Mouse (Mus musculus) testis, adult 2 months (tissue): ENCODE measurements around the gene Prr3. TPM values are rescaled to one million over a fixed set of nuclear protein-coding genes. Genes with fewer than 3 reads are reported as not detected.

Source experiments
- H3K27ac ChIP-seq: fragments of 200-500 bp; 2 replicates; pipeline ENCODE4 v1.5.1; 2012; ENCODE audit warnings: low read depth, low read length; ENCODE audit not compliant: control insufficient read depth, insufficient read depth
- H3K27me3 ChIP-seq: fragments of 200-500 bp; 2 replicates; pipeline ENCODE4 v1.6.1; 2012; ENCODE audit warnings: mild to moderate bottlenecking, low read length, moderate library complexity; ENCODE audit not compliant: control insufficient read depth, insufficient read depth
- H3K36me3 ChIP-seq: fragments of 200-500 bp; 2 replicates; pipeline ENCODE4 v1.6.1; 2012; ENCODE audit warnings: mild to moderate bottlenecking, low read length; ENCODE audit not compliant: control insufficient read depth, insufficient read depth
- H3K4me1 ChIP-seq: fragments of 200-500 bp; 2 replicates; pipeline ENCODE4 v1.6.1; 2012; ENCODE audit warnings: low read length; ENCODE audit not compliant: control insufficient read depth, insufficient read depth
- H3K4me3 ChIP-seq: fragments of 200-500 bp; 2 replicates; pipeline ENCODE4 v1.5.1; 2012; ENCODE audit warnings: low read depth, mild to moderate bottlenecking, low read length, moderate library complexity, mixed read lengths; ENCODE audit not compliant: control insufficient read depth
- CTCF ChIP-seq: fragments of 200-500 bp; IDR thresholded peaks from 2 replicates; pipeline ENCODE4 v1.5.1; 2012; ENCODE audit warnings: low read depth, mild to moderate bottlenecking, inconsistent platforms, low read length, moderate library complexity; ENCODE audit not compliant: control insufficient read depth, insufficient read depth, insufficient replicate concordance
- POLR2A ChIP-seq: fragments of 200-500 bp; IDR thresholded peaks from 2 replicates; pipeline ENCODE4 v1.6.1; 2012; ENCODE audit warnings: low read depth, mild to moderate bottlenecking, inconsistent platforms, low read length, moderate library complexity; ENCODE audit not compliant: control insufficient read depth
- polyA plus RNA-seq: library from polyadenylated mRNA; depleted of rRNA; stranded (reverse); fragments of >200 nt; gene quantifications from 2 replicates; pipeline ENCODE4 v1.2.3, GENCODE M21; 2012

Prr3 gene
- polyA plus RNA-seq, 1 experiment: 35.7 TPM

DNA sequence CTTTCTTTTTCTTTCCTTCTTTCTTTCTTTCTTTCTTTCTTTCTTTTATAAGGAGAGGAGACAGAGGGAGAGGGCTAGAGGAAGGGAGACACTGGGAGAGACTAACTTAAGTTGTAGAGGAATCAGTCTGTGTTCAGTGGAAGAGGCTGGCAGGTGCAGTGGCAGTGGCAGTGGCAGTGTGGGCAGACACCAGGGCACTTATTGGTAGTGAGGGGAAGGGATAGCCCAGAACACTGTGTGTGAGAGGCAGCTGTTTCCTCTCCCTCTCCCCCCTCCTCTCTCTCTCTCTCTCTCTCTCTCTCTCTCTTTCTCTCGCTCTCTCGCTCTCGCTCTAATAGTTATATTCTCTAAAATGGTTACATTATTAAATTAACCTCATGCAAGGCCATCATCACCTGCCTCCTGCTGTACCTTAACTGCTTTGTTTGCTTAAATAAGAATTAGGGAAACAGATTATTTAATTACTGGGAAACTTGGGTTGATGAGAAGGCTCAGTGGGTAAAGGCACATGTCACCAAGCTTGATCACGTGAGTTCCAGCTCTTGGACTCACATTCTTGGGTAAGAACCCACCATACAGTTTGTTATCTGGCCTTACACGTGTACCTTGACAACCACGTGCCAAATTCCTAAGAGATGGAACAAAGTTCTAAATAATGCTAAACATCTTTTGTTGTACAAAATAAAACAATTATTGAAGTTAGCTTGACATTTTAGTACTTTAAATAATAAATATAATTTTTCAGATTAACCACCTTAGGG is 18.7 kb upstream of the Prr3 start:
- Histone ChIP-seq H3K4me3 (no peak overlapping the region), H3K27ac (no peak overlapping the region), H3K36me3 (no peaks in the 10 kb centered on the region), H3K27me3 (no peaks in the 10 kb centered on the region), H3K4me1 (no peaks in the 10 kb centered on the region; the same call in none of the 2 replicates)
- TF ChIP-seq POLR2A: no peak
- TF ChIP-seq CTCF: no peak

- Histone ChIP-seq H3K4me1 (no peaks in the 10 kb centered on the region; the same call in none of the 2 replicates), H3K27ac (no peak overlapping the region), H3K4me3 (no peak overlapping the region), H3K27me3 (no peaks in the 10 kb centered on the region), H3K36me3 (no peaks in the 10 kb centered on the region)
- TF ChIP-seq POLR2A (no peak), CTCF (no peak)
Measured at GRCm38 (mm10) chr17:35997713-35998510, 17.9 kb upstream of the Prr3 start.

DNA sequence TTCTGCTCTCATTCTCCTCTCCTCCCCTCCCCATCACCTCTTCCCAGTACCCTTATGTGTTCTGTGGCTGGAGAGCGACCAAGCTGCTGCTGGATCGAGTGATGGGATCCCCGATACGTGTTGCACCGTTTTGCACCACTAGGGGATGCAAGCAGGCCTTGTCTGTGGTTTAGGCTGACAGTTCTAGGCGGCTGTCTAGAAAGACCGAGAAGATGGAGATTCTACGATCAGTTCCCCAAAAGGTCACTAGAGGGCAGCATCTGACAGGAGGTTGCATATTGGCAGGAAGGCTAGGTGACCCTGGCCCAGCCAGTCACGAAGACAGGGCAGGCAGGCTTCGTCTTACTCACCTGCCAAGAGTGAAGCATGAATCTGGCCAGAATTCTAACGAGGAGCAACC is 16.9 kb upstream of the Prr3 start:
- no peaks in the 10 kb centered on the region for H3K36me3 ChIP-seq
- TF ChIP-seq CTCF (peak; percentile 75; the same call in 1 of the 2 replicates), POLR2A (no peak)
- no peak overlapping the region for H3K4me3 ChIP-seq
- no peaks in the 10 kb centered on the region; the same call in none of the 2 replicates for H3K4me1 ChIP-seq
- no peak overlapping the region for H3K27ac ChIP-seq
- H3K27me3 ChIP-seq: no peaks in the 10 kb centered on the region

- H3K36me3 ChIP-seq: no peaks in the 10 kb centered on the region
- no peak overlapping the region for H3K27ac ChIP-seq
- no peaks in the 10 kb centered on the region; the same call in none of the 2 replicates for H3K4me1 ChIP-seq
- H3K27me3 ChIP-seq: no peaks in the 10 kb centered on the region
- H3K4me3 ChIP-seq: peak overlapping the region; percentile 69
- TF ChIP-seq POLR2A (no peak), CTCF (no peak)
Measured at GRCm38 (mm10) chr17:35994879-35995240, 14.8 kb upstream of the Prr3 start.

DNA sequence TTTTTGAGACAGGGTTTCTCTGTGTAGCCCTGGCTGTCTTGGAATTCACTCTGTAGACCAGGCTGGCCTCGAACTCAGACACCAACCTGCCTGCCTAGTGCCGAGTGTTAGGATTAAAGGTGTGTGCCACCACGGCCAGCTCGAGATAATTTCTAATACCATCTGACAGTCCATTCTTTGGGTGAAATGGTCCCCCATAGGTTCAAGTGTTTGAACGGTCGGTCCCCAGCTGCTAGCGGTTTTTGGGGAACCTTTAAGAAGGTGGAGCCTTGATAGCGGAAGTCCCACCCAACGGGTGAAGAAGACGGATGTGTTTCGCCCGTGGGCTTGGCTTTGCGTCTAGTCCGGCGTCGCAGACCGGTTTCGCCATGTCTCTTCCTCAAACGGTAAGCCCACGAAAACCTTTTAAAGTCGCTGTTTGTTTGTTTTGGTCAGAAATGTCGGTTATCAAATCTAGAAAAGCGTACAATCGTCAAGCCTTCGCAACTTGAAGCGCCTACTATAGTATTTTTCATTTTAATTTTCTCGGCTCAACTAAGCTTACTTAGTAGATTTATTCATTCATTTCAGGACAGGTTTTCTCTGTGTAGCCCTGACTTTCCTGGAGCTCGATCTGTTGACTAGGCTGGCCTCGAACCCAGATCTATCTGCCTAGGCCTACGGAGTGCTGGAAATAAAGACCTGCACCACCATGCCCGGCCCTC is 14.3 kb upstream of the Prr3 start:
- peak; percentile 69 for TF ChIP-seq POLR2A
- no peak for TF ChIP-seq CTCF
- H3K36me3 ChIP-seq: no peaks in the 10 kb centered on the region
- H3K4me3 ChIP-seq: peak overlapping the region; percentile 69
- no peaks in the 10 kb centered on the region; the same call in none of the 2 replicates for H3K4me1 ChIP-seq
- no peaks in the 10 kb centered on the region for H3K27me3 ChIP-seq
- no peak overlapping the region; the same call in 1 of the 2 replicates for H3K27ac ChIP-seq

DNA sequence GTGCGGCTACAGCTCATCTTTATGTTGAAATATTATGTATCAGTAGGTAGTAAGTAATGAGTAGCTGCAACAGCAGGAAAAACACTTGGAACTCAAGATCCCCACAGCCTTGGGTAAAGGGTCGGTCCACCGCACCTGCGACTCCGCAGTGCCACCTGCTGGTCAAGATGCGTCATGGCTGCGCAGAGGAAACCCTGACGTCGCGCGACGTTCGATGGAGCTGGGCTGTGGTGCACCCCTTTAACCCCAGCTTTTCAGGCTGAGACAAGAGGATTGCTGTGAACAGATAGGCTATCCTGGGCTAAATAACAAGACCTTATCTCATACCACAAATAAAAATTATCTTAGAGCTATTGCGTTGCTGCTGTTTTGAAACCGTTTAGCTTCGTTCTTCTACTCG is 13.6 kb upstream of the Prr3 start:
- Histone ChIP-seq H3K4me1 (no peaks in the 10 kb centered on the region; the same call in none of the 2 replicates), H3K36me3 (no peaks in the 10 kb centered on the region), H3K27ac (no peak overlapping the region), H3K4me3 (peak overlapping the region; percentile 19; the same call in 1 of the 2 replicates), H3K27me3 (no peaks in the 10 kb centered on the region)
- peak; percentile 100 for TF ChIP-seq CTCF
- no peak for TF ChIP-seq POLR2A
